Mouse (Mus musculus): Measurements from ENCODE around the gene Ncor1. TPM values are rescaled to one million over a fixed set of nuclear protein-coding genes. Genes with fewer than 3 reads are reported as not detected.

Gene Ncor1
- polyA plus RNA-seq, 1 experiment from 2014 or later: 211 TPM

Other genes with a start within 250 kb of the Ncor1 start
- 2.7 and 3.1 TPM in 2 replicates for gene Adora2b, start 209.6 kb downstream of the Ncor1 start, polyA plus RNA-seq (2014; fragmentation: Nextera tagmentation; extraction: Ambion mirVana)
- gene Zswim7, start 177.2 kb downstream of the Ncor1 start, polyA plus RNA-seq (2014; fragmentation: Nextera tagmentation; extraction: Ambion mirVana): 11.3 and 13.0 TPM in 2 replicates
- 31.7 and 36.2 TPM in 2 replicates for gene Ttc19, start 177.1 kb downstream of the Ncor1 start, polyA plus RNA-seq (2014; fragmentation: Nextera tagmentation; extraction: Ambion mirVana)
- 6.6 and 6.7 TPM in 2 replicates for gene Pigl, start 81 bp downstream of the Ncor1 start, polyA plus RNA-seq (2014; fragmentation: Nextera tagmentation; extraction: Ambion mirVana)
- 72.2 and 89.3 TPM in 2 replicates for gene Cenpv, start 80.7 kb upstream of the Ncor1 start, polyA plus RNA-seq (2014; fragmentation: Nextera tagmentation; extraction: Ambion mirVana)
- 4,878 and 5,143 TPM in 2 replicates for gene Ubb, start 92.6 kb upstream of the Ncor1 start, polyA plus RNA-seq (2014; fragmentation: Nextera tagmentation; extraction: Ambion mirVana)
- 26.4 and 28.0 TPM in 2 replicates for gene Trpv2, start 115.9 kb upstream of the Ncor1 start, polyA plus RNA-seq (2014; fragmentation: Nextera tagmentation; extraction: Ambion mirVana)
- 11.1 and 13.1 TPM in 2 replicates for gene Lrrc75a, start 190.0 kb upstream of the Ncor1 start, polyA plus RNA-seq (2014; fragmentation: Nextera tagmentation; extraction: Ambion mirVana)
- gene Mmgt2, start 190.1 kb upstream of the Ncor1 start, polyA plus RNA-seq (2014; fragmentation: Nextera tagmentation; extraction: Ambion mirVana): 21.6 TPM in 2 replicates